Mouse (Mus musculus): ENCODE results near the gene Ece1. TPM values are rescaled to one million over a fixed set of nuclear protein-coding genes. Genes with fewer than 3 reads are reported as not detected.

Gene Ece1
- polyA plus RNA-seq, 1 experiment, result 69.9 TPM

GRCm38 (mm10) chr4:137902268-137902667 is 40.2 kb downstream of the Ece1 start:
- Histone ChIP-seq H3K79me2 (ENCODE audit: control insufficient read depth, insufficient read depth) (no peaks in the 10 kb centered on the region), H3K36me3 (ENCODE audit: control insufficient read depth, insufficient read depth) (no peaks in the 10 kb centered on the region)
- TF ChIP-seq MYOD1 (IDR thresholded peaks at IDR 0.05; ENCODE audit: control insufficient read depth in 1 of 3, insufficient read length in 2 of 3, low read depth in 2 of 3) (peak in 1 of 3 experiments; percentile 45), E2F4 (IDR thresholded peaks at IDR 0.05; ENCODE audit: insufficient read depth) (no peak), CEBPB (IDR thresholded peaks at IDR 0.05; ENCODE audit: insufficient read depth, poor library complexity, severe bottlenecking) (no peak), POLR2A (IDR thresholded peaks at IDR 0.05; ENCODE audit: insufficient read length, low read depth) (no peak), MYOG (IDR thresholded peaks at IDR 0.05; ENCODE audit: control insufficient read depth in 1 of 3, insufficient read depth in 1 of 3, insufficient read length in 2 of 3, low read depth in 2 of 3) (peak in 1 of 3 experiments; percentile 17), TCF3 (IDR thresholded peaks at IDR 0.05; ENCODE audit: insufficient read length, low read depth) (no peak), TCF12 (IDR thresholded peaks at IDR 0.05; ENCODE audit: insufficient read depth, poor library complexity, severe bottlenecking) (no peak), SRF (IDR thresholded peaks at IDR 0.05; ENCODE audit: control insufficient read depth, insufficient read length, low read depth) (no peak)

GRCm38 (mm10) chr4:137902873-137903272 is 40.8 kb downstream of the Ece1 start:
- Histone ChIP-seq H3K4me3 (no peak overlapping the region), H3K27me3 (ENCODE audit: control insufficient read depth, insufficient read depth, insufficient read length) (no peaks in the 10 kb centered on the region), H3ac (ENCODE audit: control insufficient read depth, insufficient read length) (no peak overlapping the region), H3K4me2 (ENCODE audit: low read depth) (no peak overlapping the region), H3K79me2 (ENCODE audit: control insufficient read depth, insufficient read depth) (no peaks in the 10 kb centered on the region), H3K36me3 (ENCODE audit: control insufficient read depth, insufficient read depth) (no peaks in the 10 kb centered on the region)
- TF ChIP-seq USF1 (IDR thresholded peaks at IDR 0.05; ENCODE audit: low read depth), result no peak
- TF ChIP-seq CEBPB (IDR thresholded peaks at IDR 0.05; ENCODE audit: insufficient read depth, poor library complexity, severe bottlenecking), result no peak
- TF ChIP-seq MYOD1 (IDR thresholded peaks at IDR 0.05; ENCODE audit: control insufficient read depth in 1 of 3, insufficient read length in 2 of 3, low read depth in 2 of 3), result no peak
- no peak for TF ChIP-seq POLR2A (IDR thresholded peaks at IDR 0.05; ENCODE audit: insufficient read length, low read depth)
- TF ChIP-seq E2F4 (IDR thresholded peaks at IDR 0.05; ENCODE audit: insufficient read depth), result no peak
- TF ChIP-seq POLR2AphosphoS2 (IDR thresholded peaks at IDR 0.05; ENCODE audit: insufficient read length, low read depth), result no peak
- TF ChIP-seq MAX (IDR thresholded peaks at IDR 0.05; ENCODE audit: low read depth), result no peak
- no peak for TF ChIP-seq TCF12 (IDR thresholded peaks at IDR 0.05; ENCODE audit: insufficient read depth, poor library complexity, severe bottlenecking)
- TF ChIP-seq REST (IDR thresholded peaks at IDR 0.05; ENCODE audit: insufficient read depth, insufficient read length), result no peak

More at GRCm38 (mm10) chr4:137902268-137902667, 40.2 kb downstream of the Ece1 start:
- H3K4me3 ChIP-seq, result no peak overlapping the region
- no peak overlapping the region for H3ac ChIP-seq (ENCODE audit: control insufficient read depth, insufficient read length)
- no peak overlapping the region for H3K4me2 ChIP-seq (ENCODE audit: low read depth)
- no peaks in the 10 kb centered on the region for H3K27me3 ChIP-seq (ENCODE audit: control insufficient read depth, insufficient read depth, insufficient read length)

- Histone ChIP-seq H3K4me3 (no peak overlapping the region), H3K4me2 (ENCODE audit: low read depth) (no peak overlapping the region), H3K79me2 (ENCODE audit: control insufficient read depth, insufficient read depth) (no peaks in the 10 kb centered on the region), H3K27me3 (ENCODE audit: control insufficient read depth, insufficient read depth, insufficient read length) (no peaks in the 10 kb centered on the region), H3ac (ENCODE audit: control insufficient read depth, insufficient read length) (no peak overlapping the region), H3K36me3 (ENCODE audit: control insufficient read depth, insufficient read depth) (no peaks in the 10 kb centered on the region)
- TF ChIP-seq POLR2AphosphoS2 (IDR thresholded peaks at IDR 0.05; ENCODE audit: insufficient read length, low read depth) (no peak), POLR2A (IDR thresholded peaks at IDR 0.05; ENCODE audit: insufficient read length, low read depth) (no peak), SRF (IDR thresholded peaks at IDR 0.05; ENCODE audit: control insufficient read depth, insufficient read length, low read depth) (no peak), E2F4 (IDR thresholded peaks at IDR 0.05; ENCODE audit: insufficient read depth) (no peak), CEBPB (IDR thresholded peaks at IDR 0.05; ENCODE audit: insufficient read depth, poor library complexity, severe bottlenecking) (no peak), MAX (IDR thresholded peaks at IDR 0.05; ENCODE audit: low read depth) (no peak), REST (IDR thresholded peaks at IDR 0.05; ENCODE audit: insufficient read depth, insufficient read length) (no peak), MYOG (IDR thresholded peaks at IDR 0.05; ENCODE audit: control insufficient read depth in 1 of 3, insufficient read depth in 1 of 3, insufficient read length in 2 of 3, low read depth in 2 of 3) (no peak), TCF3 (IDR thresholded peaks at IDR 0.05; ENCODE audit: insufficient read length, low read depth) (no peak), USF1 (IDR thresholded peaks at IDR 0.05; ENCODE audit: low read depth) (no peak), MYOD1 (IDR thresholded peaks at IDR 0.05; ENCODE audit: control insufficient read depth in 1 of 3, insufficient read length in 2 of 3, low read depth in 2 of 3) (no peak), TCF12 (IDR thresholded peaks at IDR 0.05; ENCODE audit: insufficient read depth, poor library complexity, severe bottlenecking) (no peak)
Observed at GRCm38 (mm10) chr4:137904956-137905551, 43.0 kb downstream of the Ece1 start.

- Histone ChIP-seq H3K79me2 (ENCODE audit: control insufficient read depth, insufficient read depth) (no peaks in the 10 kb centered on the region), H3K4me3 (no peak overlapping the region), H3K36me3 (ENCODE audit: control insufficient read depth, insufficient read depth) (no peaks in the 10 kb centered on the region), H3K27me3 (ENCODE audit: control insufficient read depth, insufficient read depth, insufficient read length) (no peaks in the 10 kb centered on the region), H3ac (ENCODE audit: control insufficient read depth, insufficient read length) (no peak overlapping the region), H3K4me2 (ENCODE audit: low read depth) (peak overlapping the region; percentile 30)
- TF ChIP-seq SRF (IDR thresholded peaks at IDR 0.05; ENCODE audit: control insufficient read depth, insufficient read length, low read depth) (no peak), TCF12 (IDR thresholded peaks at IDR 0.05; ENCODE audit: insufficient read depth, poor library complexity, severe bottlenecking) (no peak)
Observed at GRCm38 (mm10) chr4:137907979-137908378, 45.9 kb downstream of the Ece1 start.

- TF ChIP-seq USF1 (IDR thresholded peaks at IDR 0.05; ENCODE audit: low read depth), result no peak
- TF ChIP-seq E2F4 (IDR thresholded peaks at IDR 0.05; ENCODE audit: insufficient read depth), result no peak
- TF ChIP-seq CEBPB (IDR thresholded peaks at IDR 0.05; ENCODE audit: insufficient read depth, poor library complexity, severe bottlenecking), result no peak
- no peak for TF ChIP-seq SRF (IDR thresholded peaks at IDR 0.05; ENCODE audit: control insufficient read depth, insufficient read length, low read depth)
- TF ChIP-seq TCF3 (IDR thresholded peaks at IDR 0.05; ENCODE audit: insufficient read length, low read depth), result no peak
- no peak for TF ChIP-seq MAX (IDR thresholded peaks at IDR 0.05; ENCODE audit: low read depth)
- no peak for TF ChIP-seq TCF12 (IDR thresholded peaks at IDR 0.05; ENCODE audit: insufficient read depth, poor library complexity, severe bottlenecking)
- TF ChIP-seq REST (IDR thresholded peaks at IDR 0.05; ENCODE audit: insufficient read depth, insufficient read length), result no peak
- TF ChIP-seq POLR2A (IDR thresholded peaks at IDR 0.05; ENCODE audit: insufficient read length, low read depth), result no peak
- TF ChIP-seq MYOD1 (IDR thresholded peaks at IDR 0.05; ENCODE audit: control insufficient read depth in 1 of 3, insufficient read length in 2 of 3, low read depth in 2 of 3), result no peak
- TF ChIP-seq POLR2AphosphoS2 (IDR thresholded peaks at IDR 0.05; ENCODE audit: insufficient read length, low read depth), result no peak
- no peak for TF ChIP-seq MYOG (IDR thresholded peaks at IDR 0.05; ENCODE audit: control insufficient read depth in 1 of 3, insufficient read depth in 1 of 3, insufficient read length in 2 of 3, low read depth in 2 of 3)
- H3K4me3 ChIP-seq, result no peak overlapping the region
- no peak overlapping the region for H3ac ChIP-seq (ENCODE audit: control insufficient read depth, insufficient read length)
- H3K36me3 ChIP-seq (ENCODE audit: control insufficient read depth, insufficient read depth), result no peaks in the 10 kb centered on the region
- H3K4me2 ChIP-seq (ENCODE audit: low read depth), result peak overlapping the region; percentile 30
- no peaks in the 10 kb centered on the region for H3K27me3 ChIP-seq (ENCODE audit: control insufficient read depth, insufficient read depth, insufficient read length)
- H3K79me2 ChIP-seq (ENCODE audit: control insufficient read depth, insufficient read depth), result no peaks in the 10 kb centered on the region
Observed at GRCm38 (mm10) chr4:137908489-137908888, 46.5 kb downstream of the Ece1 start.

Measured in myocyte (in vitro differentiated cells).